Mouse (Mus musculus) E14TG2a.4 (cell line): ENCODE results near the gene Dlx3.

Experiments
- CTCF ChIP-seq: conservative IDR thresholded peaks from 2 replicates; pipeline ENCODE4 v1.5.1; 2014; ENCODE audit warnings: low read length
- NANOG ChIP-seq: IDR thresholded peaks from 2 replicates; pipeline ENCODE4 v1.6.1; 2014; ENCODE audit warnings: borderline replicate concordance, low read length, mixed read lengths

GRCm38 (mm10) chr11:95159763-95160371 is 39.9 kb downstream of the Dlx3 start:
- TF ChIP-seq CTCF (no peak), NANOG (no peak)
